Mouse (Mus musculus) layer of hippocampus, adult 8-10 months (tissue): ENCODE results near the gene Gm8122. TPM values are rescaled to one million over a fixed set of nuclear protein-coding genes. Genes with fewer than 3 reads are reported as not detected.
"Not testable (repeated sequence)": the region's sequence is repeated elsewhere in the genome, so short reads cannot be mapped to it uniquely, and the experiment has no call there.

Experiments used
- DNase-seq, 2 experiments: peaks; one replicate each; pipeline ENCODE4 v3.0.0; 2022; ENCODE audit warnings: low spot score in 2 of 2
- total RNA-seq, 4 experiments: library from RNA; stranded (reverse); gene quantifications; 2 replicates each; pipeline ENCODE4 v1.2.4; 2022

Gm8122 gene
- total RNA-seq = not detected

DNA sequence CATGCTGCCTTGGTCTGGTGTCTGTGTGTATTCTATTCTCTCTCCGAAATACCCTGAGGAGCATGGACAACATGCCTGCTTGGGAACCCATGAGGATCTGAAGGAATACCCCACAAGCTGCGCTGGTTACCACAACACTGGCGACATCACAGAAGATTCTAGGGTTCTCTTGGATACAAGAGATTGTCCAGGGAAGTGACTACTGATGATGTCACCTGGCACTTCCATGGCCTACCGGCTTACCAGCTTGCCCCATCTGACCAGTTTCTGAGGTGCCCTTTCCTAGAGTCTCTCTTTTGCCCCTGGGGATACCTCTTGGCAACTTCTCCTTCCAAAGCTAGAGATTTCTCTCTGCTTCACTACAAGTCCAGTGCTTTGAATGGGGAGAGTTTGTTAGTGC is at the start of gene Gm8122:
TSS of gene Gm8122 (minus strand) at position 101 of the 400 bp plus-strand sequence.
- not testable (repeated sequence) for DNase-seq

DNA sequence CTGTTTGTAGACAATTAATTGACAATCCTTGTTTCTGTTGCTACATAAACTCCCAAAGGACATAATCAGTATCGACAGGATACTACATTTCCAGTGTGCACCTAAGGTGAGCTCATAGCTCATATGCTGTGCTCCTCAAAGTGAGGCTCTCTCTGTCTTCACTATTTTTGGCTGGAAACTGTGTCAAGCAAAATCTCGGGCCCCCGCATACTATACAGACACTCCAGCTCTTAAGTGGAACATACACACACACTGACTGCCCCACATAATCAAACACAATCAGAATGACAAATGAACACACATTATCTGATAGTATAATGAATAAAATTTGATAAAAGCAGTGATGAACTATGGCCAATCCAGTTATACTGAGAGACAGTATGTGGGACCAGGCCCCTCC is 43.6 kb upstream of the Gm8122 start:
- DNase-seq = not testable (repeated sequence)

DNA sequence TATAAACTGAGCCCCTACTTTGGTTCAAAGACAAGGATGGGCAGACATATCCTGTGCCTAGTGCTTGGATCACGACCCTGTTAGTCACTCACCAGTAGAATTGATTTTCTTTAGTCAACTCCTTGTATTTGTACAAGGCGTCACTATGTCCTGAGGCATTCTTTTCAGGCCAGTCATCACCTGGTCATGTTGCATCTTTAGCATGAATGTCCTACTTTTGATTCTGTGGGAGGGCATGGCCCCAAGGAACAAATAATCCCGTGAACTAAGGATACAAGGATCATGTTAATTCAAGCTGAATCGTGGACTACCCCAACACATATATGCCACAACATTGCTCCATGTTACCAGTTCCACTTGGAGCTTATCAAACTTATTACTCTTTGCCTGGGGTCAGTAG is 43.0 kb upstream of the Gm8122 start:
- not testable (repeated sequence) for DNase-seq

DNA sequence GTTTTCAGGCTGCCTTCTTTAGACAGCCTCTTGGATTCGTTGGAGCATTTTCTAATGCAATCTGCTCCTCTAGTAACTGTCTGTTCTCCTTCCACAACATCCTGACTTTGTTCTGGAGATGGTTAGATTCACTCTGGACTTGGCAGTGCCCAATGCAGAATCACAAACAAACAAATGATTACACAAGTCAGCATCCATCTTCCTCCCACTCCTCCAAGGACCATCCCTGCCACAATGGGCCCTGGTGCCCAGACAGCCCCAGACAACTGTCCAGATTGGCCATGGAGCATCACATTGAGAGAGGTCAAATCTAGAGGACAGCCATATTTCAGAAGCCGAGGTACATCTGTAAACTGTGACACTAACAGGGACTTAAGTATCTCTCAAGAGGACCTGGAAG is 42.4 kb upstream of the Gm8122 start:
- DNase-seq = not testable (repeated sequence)

DNA sequence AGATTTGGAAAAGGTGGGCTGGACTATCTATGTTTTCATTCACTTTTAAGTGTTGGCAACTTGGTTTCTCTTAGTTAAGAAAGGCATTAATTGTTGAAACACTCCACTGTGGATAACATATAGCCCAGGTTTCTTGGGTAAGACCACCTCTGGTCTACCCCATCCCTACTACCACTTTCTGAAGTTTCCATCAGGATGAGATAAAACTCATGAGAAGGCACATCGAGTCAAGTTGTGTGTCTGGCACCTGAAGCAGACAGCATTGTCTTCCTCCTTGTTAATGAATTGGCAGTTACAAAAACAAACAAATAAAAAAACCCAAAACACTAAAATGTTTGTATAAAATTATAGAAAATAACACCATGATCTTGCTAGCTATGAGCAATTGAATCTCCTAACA is 40.6 kb upstream of the Gm8122 start:
- DNase-seq = not testable (repeated sequence)

DNA sequence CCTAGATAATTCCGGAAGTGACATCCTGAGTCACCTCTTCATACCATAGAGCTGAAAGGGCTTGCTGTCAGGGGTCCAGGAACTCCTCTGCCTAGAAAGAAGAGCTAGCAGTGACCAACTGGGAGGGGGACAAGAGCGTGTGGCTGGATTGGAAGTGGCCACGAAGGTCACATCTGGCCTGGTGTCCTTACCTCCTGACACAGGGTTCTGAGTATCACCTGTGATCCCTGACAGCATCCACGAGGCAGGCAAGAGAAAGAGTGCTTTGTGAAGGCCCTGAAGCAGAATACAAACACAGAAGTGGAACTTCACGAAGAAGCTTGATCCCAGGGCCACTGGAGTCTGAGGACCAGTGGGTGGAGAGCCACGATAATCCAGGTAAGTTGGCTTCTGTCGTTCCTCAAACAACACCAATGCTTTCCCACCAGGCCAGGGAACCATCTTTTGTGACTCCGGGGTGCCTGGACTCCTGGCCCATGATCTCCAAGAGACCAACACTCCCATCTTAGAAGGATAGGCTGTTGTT is 39.9 kb upstream of the Gm8122 start, which contains the start of gene Gm9732:
TSS of gene Gm9732 (plus strand) at position 51 of the 526 bp plus-strand sequence.
- DNase-seq = not testable (repeated sequence)

DNA sequence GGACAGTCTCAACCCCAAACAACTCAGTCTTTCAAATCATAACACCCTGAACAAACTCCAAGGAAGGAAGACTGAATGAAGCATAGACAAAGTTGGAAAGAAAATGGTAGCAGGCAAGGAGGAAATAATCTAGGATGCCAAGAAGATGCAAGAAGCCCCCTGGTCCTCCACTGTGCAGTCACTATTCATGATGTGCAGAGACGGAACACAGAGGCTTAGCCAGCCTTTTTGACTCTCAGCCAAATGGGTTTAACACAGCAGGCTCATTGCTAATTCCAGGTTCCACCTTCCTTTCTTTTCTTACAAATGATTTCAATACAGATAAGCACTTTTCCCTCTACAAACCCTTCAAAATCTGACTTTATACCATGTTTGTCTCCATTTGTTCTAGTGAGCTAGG is 38.1 kb upstream of the Gm8122 start:
- DNase-seq = not testable (repeated sequence)

DNA sequence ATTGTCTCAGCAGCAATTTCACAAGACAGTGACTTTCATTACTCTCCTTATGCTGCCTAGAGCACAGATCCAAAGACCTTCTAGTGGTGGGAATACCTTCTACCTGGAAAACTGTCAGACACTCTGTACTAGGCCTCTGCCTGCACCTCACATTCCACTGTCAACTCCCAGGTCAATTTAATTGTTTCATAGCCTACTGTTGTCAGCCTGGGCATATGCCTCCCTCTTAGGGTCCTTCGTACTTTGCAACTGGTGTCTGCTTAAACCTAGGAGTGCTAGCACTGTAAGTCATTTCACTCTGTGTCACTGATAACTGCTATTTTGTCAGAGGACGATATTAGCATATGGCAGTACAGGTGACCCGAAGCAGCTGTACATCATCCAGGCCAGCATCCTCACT is 34.1 kb upstream of the Gm8122 start:
- DNase-seq = not testable (repeated sequence)

DNA sequence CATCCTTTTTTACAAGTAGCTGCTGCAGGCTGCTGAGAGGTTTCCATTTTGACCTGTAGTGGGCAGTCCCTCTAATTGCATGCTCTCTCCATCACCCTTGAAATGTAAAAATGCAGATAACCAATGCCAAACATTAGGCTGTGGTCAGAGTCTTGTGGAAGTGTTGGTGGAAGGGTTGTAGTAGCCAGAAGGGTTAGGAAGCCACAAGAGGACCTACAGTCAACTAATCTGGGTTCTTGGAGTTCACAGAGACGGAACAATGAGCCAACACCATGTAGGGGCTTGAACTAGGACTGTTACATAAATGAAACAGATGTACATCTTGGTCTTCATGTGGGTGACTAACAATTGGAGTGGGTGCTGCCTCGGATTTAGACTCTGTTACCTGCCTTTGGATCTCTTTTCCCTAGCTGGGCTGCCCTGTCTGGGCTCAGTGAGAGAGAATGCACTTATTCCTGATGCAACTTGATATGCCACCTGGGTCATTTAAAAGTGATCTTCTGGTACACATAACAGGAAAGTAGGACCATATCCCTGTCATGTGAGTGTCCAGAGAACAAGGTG is 33.5 kb upstream of the Gm8122 start:
- not testable (repeated sequence) for DNase-seq

DNA sequence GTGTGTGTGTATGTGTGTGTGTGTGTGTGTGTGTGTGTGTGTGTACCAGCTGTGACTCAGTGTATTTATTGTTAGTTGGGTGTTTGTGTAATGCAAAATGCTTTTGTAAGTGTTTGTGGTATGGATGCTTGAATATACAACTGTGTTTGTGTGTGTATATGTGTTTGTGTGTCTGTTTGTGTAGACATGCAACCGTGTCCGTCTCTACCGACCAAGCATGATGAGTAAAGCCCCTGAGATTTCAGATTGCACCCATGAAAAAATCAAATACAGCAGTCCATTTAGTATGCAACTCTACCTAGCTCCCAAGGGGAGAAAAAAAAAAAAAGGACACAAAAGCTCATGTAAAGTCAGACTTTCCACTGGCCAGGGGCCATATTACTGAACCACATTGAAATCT is 28.3 kb upstream of the Gm8122 start:
- not testable (repeated sequence) for DNase-seq

DNA sequence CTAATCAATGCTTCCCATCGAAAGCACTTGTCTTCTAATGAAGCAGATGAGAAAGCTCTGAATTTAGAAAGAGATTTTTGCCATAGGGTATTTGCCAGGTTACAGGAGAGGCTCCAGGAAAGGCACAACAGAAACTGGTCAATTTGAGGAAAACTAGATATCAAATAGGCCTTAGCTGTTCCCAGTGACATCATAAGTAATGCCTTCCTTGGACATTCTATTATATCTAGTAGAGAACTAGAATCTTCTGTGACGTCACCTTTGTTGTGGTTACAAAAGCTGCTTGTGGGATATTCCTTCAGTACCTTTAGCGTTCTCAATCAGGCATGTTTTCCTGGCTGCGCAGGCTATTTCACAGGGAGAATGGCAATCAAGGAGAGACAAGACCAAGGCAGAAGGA is 23.2 kb upstream of the Gm8122 start, which contains the start of gene Gm8126:
TSS of gene Gm8126 (plus strand) at position 301 of the 400 bp plus-strand sequence.
- not testable (repeated sequence) for DNase-seq

DNA sequence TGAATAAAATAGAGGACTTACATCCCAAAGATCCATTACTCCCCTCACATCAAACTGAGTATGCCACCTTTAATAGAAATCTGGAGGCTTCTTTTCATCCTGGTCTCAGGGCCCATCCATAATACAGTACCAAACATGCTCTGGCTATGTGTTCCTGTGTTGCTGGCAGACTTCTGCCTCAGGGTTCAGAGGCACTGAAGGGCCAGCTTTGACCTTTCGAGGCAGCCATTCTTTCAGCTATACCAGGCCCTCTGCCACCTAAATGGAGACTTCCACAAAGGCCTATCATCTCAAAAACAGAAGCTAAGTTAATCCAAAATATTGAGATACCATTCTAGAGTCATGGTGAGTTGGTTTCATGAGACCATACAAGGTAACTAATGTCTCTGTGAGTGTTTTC is 21.4 kb upstream of the Gm8122 start:
- not testable (repeated sequence) for DNase-seq

DNA sequence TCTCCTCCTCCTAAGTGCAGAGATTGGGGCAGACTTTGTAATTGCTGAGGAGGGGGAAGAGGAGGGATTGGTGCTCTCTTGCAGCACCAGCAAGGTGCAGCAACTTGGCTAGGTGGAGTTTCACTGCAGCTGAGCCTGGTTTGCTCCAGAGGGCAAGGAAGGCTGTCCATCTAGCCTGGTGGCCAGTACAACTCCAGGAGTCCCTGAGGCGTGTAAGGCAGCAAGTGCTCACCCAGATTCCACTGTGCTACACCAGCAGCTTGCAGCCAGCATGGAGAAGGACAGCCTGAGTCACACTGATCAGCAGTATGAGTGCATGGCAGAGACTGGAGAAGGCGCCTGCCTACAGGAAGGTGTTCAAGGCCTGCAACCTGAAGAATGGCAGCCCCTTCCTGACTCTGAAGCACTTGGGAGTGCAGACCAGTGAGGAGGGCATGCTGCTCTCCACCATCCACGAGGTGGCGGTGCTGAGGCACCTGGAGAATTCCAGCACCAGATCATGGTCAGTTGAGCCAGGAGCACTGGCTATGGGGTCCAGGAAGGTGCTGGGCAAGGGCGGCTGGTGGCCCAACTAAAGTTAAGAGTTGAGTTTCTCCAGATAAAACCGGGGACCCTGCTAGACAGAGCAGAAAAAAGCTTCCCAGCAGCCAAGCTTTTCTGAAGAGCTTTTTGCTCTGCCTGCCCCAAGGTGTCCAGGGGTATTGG is 15.6 kb upstream of the Gm8122 start:
- DNase-seq = not testable (repeated sequence)

DNA sequence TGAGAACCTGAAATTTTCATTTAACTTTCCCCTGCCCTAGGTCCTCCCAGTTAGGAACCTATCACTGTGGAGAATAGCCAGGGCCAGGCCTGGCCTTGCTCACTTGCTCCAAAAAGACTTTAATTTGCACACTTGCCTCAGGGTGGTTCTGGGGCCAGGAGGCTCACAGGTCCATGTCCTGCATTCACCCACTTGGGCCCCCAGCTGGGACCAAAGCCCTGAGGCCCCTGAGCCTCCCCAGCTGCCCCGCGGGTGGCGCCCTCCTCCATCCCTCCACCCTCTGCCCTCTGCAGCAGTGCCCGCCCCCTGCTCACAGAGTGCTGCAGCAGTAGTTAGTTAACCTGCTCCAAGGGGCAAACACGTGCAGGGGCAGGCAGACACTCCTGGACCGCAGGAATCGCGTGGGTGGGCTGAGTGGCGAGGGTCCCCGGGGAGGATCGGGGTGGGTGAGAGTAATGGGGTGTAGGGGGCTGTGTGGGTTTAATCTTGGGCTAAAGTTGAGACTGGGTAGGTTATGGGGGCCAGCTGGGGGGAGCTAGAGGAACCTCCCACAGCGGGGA is 14.6 kb upstream of the Gm8122 start:
- DNase-seq = not testable (repeated sequence)

DNA sequence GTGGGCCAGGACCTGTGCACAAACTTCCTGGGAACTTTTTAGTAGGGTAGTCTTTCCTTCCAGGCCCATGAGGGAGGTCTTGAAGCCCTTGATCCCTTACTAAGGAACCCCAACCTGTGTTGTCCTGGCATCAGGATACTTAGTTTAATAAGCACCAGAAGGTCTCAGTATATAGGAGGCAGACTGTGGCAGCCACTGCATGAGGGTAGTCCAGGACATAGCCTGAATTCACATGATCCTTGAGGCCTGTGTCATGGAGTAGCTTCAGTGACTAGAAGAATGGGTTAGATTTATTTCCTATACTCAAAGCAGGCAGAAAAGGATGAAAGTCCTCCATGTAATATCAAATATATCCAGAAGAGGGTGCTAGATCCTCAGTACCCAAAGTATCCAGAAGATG is 2.7 kb upstream of the Gm8122 start:
- DNase-seq = peak in 1 of 2 experiments; percentile 17

Other genes with a start within 250 kb of the Gm8122 start
- gene Gm8082, start 241.7 kb downstream of the Gm8122 start, total RNA-seq = not detected
- gene Gm10376, start 219.7 kb downstream of the Gm8122 start, total RNA-seq = not detected
- gene Gm8094, start 158.7 kb downstream of the Gm8122 start, total RNA-seq = under 1 TPM in 1 of 4 experiments, not detected in 3; 0.36 TPM
- under 1 TPM in 1 of 4 experiments, not detected in 3; 0.19 TPM for gene Gm8104, start 134.7 kb downstream of the Gm8122 start, total RNA-seq
- gene Gm7233, start 55.4 kb downstream of the Gm8122 start, total RNA-seq = under 1 TPM in 1 of 4 experiments, not detected in 3; 0.25 TPM
- gene Gm8126, start 23.3 kb upstream of the Gm8122 start, total RNA-seq = not detected
- not detected for gene Gm9732, start 39.7 kb upstream of the Gm8122 start, total RNA-seq
- gene Gm8127, start 58.5 kb upstream of the Gm8122 start, total RNA-seq = not detected
- not detected for gene 1700001F09Rik, start 112.5 kb upstream of the Gm8122 start, total RNA-seq
- gene Gm8138, start 181.0 kb upstream of the Gm8122 start, total RNA-seq = not detected